In genomic region chr7:104218701-104219569, GRCm38 (mm10) we compare ENCODE assay signal across 8 mouse cellular contexts. TPM values are rescaled to one million over a fixed set of nuclear protein-coding genes. Genes with fewer than 3 reads are reported as not detected.
A peak's percentile ranks its signal among the peaks of the same experiment; 100 is the strongest.
DNase-seq lines count a peak whose midpoint lies in the region; ATAC-seq and TF ChIP-seq lines count a peak whose summit lies in the region.

Gene Trim6 (plus strand): TSS chr7:104218793.

- POLR2A ChIA-PET in Patski (lab: Charles Lee), result no interaction called here

- no peaks in the 10 kb centered on the region for H3K27me3 ChIP-seq in Patski
- no peaks in the 10 kb centered on the region for H3K27me3 ChIP-seq in forebrain, embryonic 15.5 days
- H3K27me3 ChIP-seq in limb, embryonic 10.5 days (ENCODE audit: low read depth, poor library complexity, severe bottlenecking), result no peaks in the 10 kb centered on the region
- H3K27me3 ChIP-seq in small intestine, adult 2 months (ENCODE audit: control insufficient read depth, insufficient read depth, low read length), result no peaks in the 10 kb centered on the region

- H3K27ac ChIP-seq in forebrain, embryonic 15.5 days (replicated peaks), result no peak within 1 kb of the TSS
- peak within 1 kb of the TSS; percentile 82 for H3K27ac ChIP-seq in limb, embryonic 10.5 days
- H3K27ac ChIP-seq in small intestine, adult 2 months (ENCODE audit: insufficient read depth, low read depth, low read length), result no peak within 1 kb of the TSS; the same call in 1 of the 2 replicates

- no peak for TF ChIP-seq CTCF in Patski (IDR thresholded peaks at IDR 0.05)
- TF ChIP-seq CTCF in small intestine, adult 2 months (IDR thresholded peaks at IDR 0.05; ENCODE audit: extremely low read depth, insufficient read length, insufficient replicate concordance, low read depth, low read length), result no peak

- H3K36me3 ChIP-seq in forebrain, embryonic 15.5 days, result no peaks in the 10 kb centered on the region
- H3K36me3 ChIP-seq in limb, embryonic 10.5 days, result no peaks in the 10 kb centered on the region
- no peaks in the 10 kb centered on the region for H3K36me3 ChIP-seq in small intestine, adult 2 months (ENCODE audit: control insufficient read depth, insufficient read depth, low read length)

- CTCF ChIA-PET in Patski (lab: Charles Lee), result no interaction called here

- WGBS in forebrain, embryonic 15.5 days, result 3% methylated on average over 37 of the region's 37 CpGs
- WGBS in limb, embryonic 10.5 days, result 2% methylated on average over 37 of the region's 37 CpGs
- WGBS in small intestine, adult 2 months, result 9% methylated on average over 37 of the region's 37 CpGs

- DNase-seq in Patski (ENCODE audit: low read depth, low spot score), result no peak
- DNase-seq in adrenal gland, postnatal 36 days, result peak; percentile 94
- DNase-seq in heart, postnatal 4 days, result peak; percentile 89
- DNase-seq in limb, embryonic 10.5 days (ENCODE audit: low spot score), result peak; percentile 80
- no peak for DNase-seq in spleen, postnatal 4 days (ENCODE audit: low spot score in 2 of 2)

- peak; percentile 39 for ATAC-seq in Patski
- ATAC-seq in forebrain, embryonic 15.5 days (replicated peaks), result peak; percentile 53; the same call in 1 of the 2 replicates
- ATAC-seq in megakaryocyte-erythroid progenitor cell, adult 5-6 weeks (replicated peaks; ENCODE audit: low FRiP score, low TSS enrichment, poor library complexity, severe bottlenecking), result peak; percentile 86

- no peaks in the 10 kb centered on the region for H3K9me3 ChIP-seq in forebrain, embryonic 15.5 days
- no peaks in the 10 kb centered on the region for H3K9me3 ChIP-seq in limb, embryonic 10.5 days (replicated peaks)

- peak within 1 kb of the TSS; percentile 14 for H3K4me3 ChIP-seq in forebrain, embryonic 15.5 days
- H3K4me3 ChIP-seq in limb, embryonic 10.5 days, result peak within 1 kb of the TSS; percentile 58
- peak within 1 kb of the TSS; percentile 65 for H3K4me3 ChIP-seq in small intestine, adult 2 months (ENCODE audit: low read depth, low read length)

- H3K9ac ChIP-seq in forebrain, embryonic 15.5 days (replicated peaks), result no peak within 1 kb of the TSS

- in situ Hi-C loops in Patski (cut with MboI; ENCODE audit: low pct_unique_long_range_greater_than_20kb), result loop anchor here (25.0 kb wide), 1 partner anchor 1293 kb away; no protein-coding TSS in a partner anchor

- peaks cover 5% of the 10 kb centered on the region; the same call in 1 of the 2 replicates for H3K4me1 ChIP-seq in forebrain, embryonic 15.5 days
- H3K4me1 ChIP-seq in limb, embryonic 10.5 days, result peaks cover 9% of the 10 kb centered on the region; the same call in 1 of the 2 replicates
- H3K4me1 ChIP-seq in small intestine, adult 2 months (ENCODE audit: control insufficient read depth, insufficient read depth, insufficient read length, low read length), result peaks cover 4% of the 10 kb centered on the region; the same call in 1 of the 2 replicates

- TF ChIP-seq POLR2A in small intestine, adult 2 months (IDR thresholded peaks at IDR 0.05; ENCODE audit: low read depth, low read length), result no peak

- H3K4me2 ChIP-seq in forebrain, embryonic 15.5 days (replicated peaks), result peak within 1 kb of the TSS; percentile 34

RNA-seq across cellular contexts. Expression of gene Trim6, which starts in this region (rescaled TPM):
- polyA plus RNA-seq in Patski (2021), result 0.08 TPM
- total RNA-seq in adrenal gland, postnatal 36 days (2021), result under 1 TPM; 0.26 to 0.36 TPM
- polyA plus RNA-seq in forebrain, embryonic 15.5 days (2015; fragmentation: Nextera tagmentation; extraction: Ambion mirVana), result 0.24 and 0.34 TPM in 2 replicates
- total RNA-seq in heart, postnatal 4 days (2021), result 1 to 10 TPM; 1.2 to 1.7 TPM
- 6.4 and 7.0 TPM in 2 replicates for polyA plus RNA-seq in limb, embryonic 10.5 days (2016; fragmentation: Nextera tagmentation; extraction: Ambion mirVana)
- total RNA-seq in megakaryocyte-erythroid progenitor cell, adult 5-6 weeks (2014; fragmentation: Nextera tagmentation), result 0.55 and 0.99 TPM in 2 replicates
- total RNA-seq in megakaryocyte-erythroid progenitor cell, adult 5-6 weeks (2017), result 0.50 TPM in 1 of 2 replicates, not detected in the other
- 0.44 and 0.61 TPM in 2 replicates for polyA plus RNA-seq in small intestine, adult 2 months (2012; rRNA removed)

Comparison
In these comparisons a context has a peak if more than half of its experiments do, and no peak if none do; other contexts are left out.
1. Peak in ATAC-seq in Patski; RNA of the gene not detected or under 1 TPM.
2. Peak in DNase-seq in adrenal gland, postnatal 36 days; RNA of the gene not detected or under 1 TPM.
3. Peak in ATAC-seq, H3K4me3 ChIP-seq and H3K4me2 ChIP-seq in forebrain, embryonic 15.5 days; RNA of the gene not detected or under 1 TPM.
4. Peak in ATAC-seq in megakaryocyte-erythroid progenitor cell, adult 5-6 weeks; RNA of the gene not detected or under 1 TPM.
5. DNase-seq: peak in heart, postnatal 4 days (single experiment) and limb, embryonic 10.5 days (single experiment); none in Patski (single experiment) and spleen, postnatal 4 days (0 of 2).
6. H3K4me3 ChIP-seq: peak in every context shown above with its lines; median percentile 65 in small intestine, adult 2 months; 58 in limb, embryonic 10.5 days; 14 in forebrain, embryonic 15.5 days.
7. Peak in every context shown above with its lines, with median percentiles within 50 percentile points of each other: ATAC-seq.